In genomic region chr8:94543981-94544380, GRCm38 (mm10) we compare ENCODE assay signal across 18 mouse cellular contexts. TPM values are rescaled to one million over a fixed set of nuclear protein-coding genes. Genes with fewer than 3 reads are reported as not detected.
DNase-seq lines count a peak whose midpoint lies in the region; ATAC-seq and TF ChIP-seq lines count a peak whose summit lies in the region.
"Had no signal": no experiment of that assay in that cellular context is flagged by ENCODE, and none has a peak within 500 bp of the region (broad histone marks: within the 10 kb centered on the region; RNA-seq: fewer than 3 reads in every experiment).

No protein-coding gene starts in this region.

- H3K4me1 ChIP-seq in kidney, postnatal 0 days (replicated peaks; ENCODE audit: insufficient read depth, low read length) = no peaks in the 10 kb centered on the region
- H3K4me1 ChIP-seq in intestine, embryonic 15.5 days (replicated peaks) = no peaks in the 10 kb centered on the region
- H3K4me1 ChIP-seq in midbrain, embryonic 16.5 days (ENCODE audit: control insufficient read depth, insufficient read depth, low read length) = peaks cover 10% of the 10 kb centered on the region

- H3K4me2 ChIP-seq in kidney, postnatal 0 days (ENCODE audit: low read length) = no peak overlapping the region
- no peak overlapping the region for H3K4me2 ChIP-seq in intestine, embryonic 15.5 days (replicated peaks)
- H3K4me2 ChIP-seq in midbrain, embryonic 16.5 days (ENCODE audit: low read length) = no peak overlapping the region
- H3K4me2 ChIP-seq: forebrain, embryonic 12.5 days; heart, embryonic 12.5 days; hindbrain, embryonic 14.5 days had no signal

- H3K27me3 ChIP-seq in kidney, postnatal 0 days (ENCODE audit: insufficient read depth, low read length) = no peaks in the 10 kb centered on the region
- H3K27me3 ChIP-seq in intestine, embryonic 15.5 days (replicated peaks) = no peaks in the 10 kb centered on the region
- H3K27me3 ChIP-seq in midbrain, embryonic 16.5 days (ENCODE audit: control insufficient read depth, insufficient read depth, low read depth, low read length) = no peaks in the 10 kb centered on the region
- H3K27me3 ChIP-seq: forebrain, embryonic 12.5 days; heart, embryonic 12.5 days had no signal

- 0 out of 2 replicates have a peak, but pooled peaks have one; percentile 13 for ATAC-seq in kidney, postnatal 0 days (replicated peaks; ENCODE audit: low FRiP score, low read depth)
- ATAC-seq in common myeloid progenitor, adult 5-6 weeks (replicated peaks; ENCODE audit: low read depth, poor library complexity, severe bottlenecking) = peak; percentile 37
- peak; percentile 73 for ATAC-seq in granulocyte monocyte progenitor cell, adult 5-6 weeks (replicated peaks; ENCODE audit: poor library complexity, severe bottlenecking)
- peak; percentile 27; the same call in 1 of the 2 replicates for ATAC-seq in megakaryocyte, adult 5-6 weeks (ENCODE audit: poor library complexity, severe bottlenecking)
- ATAC-seq in intestine, embryonic 15.5 days = no peak
- no peak for ATAC-seq in midbrain, embryonic 16.5 days
- ATAC-seq: forebrain, postnatal 0 days had no signal

- TF ChIP-seq CTCF in kidney, postnatal 0 days (IDR thresholded peaks at IDR 0.05; ENCODE audit: low read depth) = no peak

- no peak overlapping the region for H3K4me3 ChIP-seq in kidney, postnatal 0 days (replicated peaks; ENCODE audit: low read depth, low read length)
- no peak overlapping the region for H3K4me3 ChIP-seq in intestine, embryonic 15.5 days (replicated peaks)
- no peak overlapping the region for H3K4me3 ChIP-seq in midbrain, embryonic 16.5 days (ENCODE audit: low read depth, low read length)
- H3K4me3 ChIP-seq: forebrain, embryonic 12.5 days; heart, embryonic 12.5 days; hindbrain, embryonic 10.5 days had no signal

- no peak for DNase-seq in kidney, postnatal 0 days (ENCODE audit: low spot score)
- no peak for DNase-seq in kidney, adult 11 months
- no peak for DNase-seq in neural tube, embryonic 10.5 days (ENCODE audit: extremely low spot score, low spot score)
- DNase-seq: adrenal gland, adult 8-10 months; adrenal gland, postnatal 36 days; cerebellum, adult 2 months; cerebellum, postnatal 10 days; forebrain, postnatal 0 days; gastrocnemius, postnatal 14 days had no signal

- H3K36me3 ChIP-seq in kidney, postnatal 0 days (ENCODE audit: insufficient read depth, low read length) = no peaks in the 10 kb centered on the region
- H3K36me3 ChIP-seq in intestine, embryonic 15.5 days = no peaks in the 10 kb centered on the region
- H3K36me3 ChIP-seq in midbrain, embryonic 16.5 days (ENCODE audit: control insufficient read depth, insufficient read depth, low read length) = no peaks in the 10 kb centered on the region
- H3K36me3 ChIP-seq: forebrain, embryonic 12.5 days; heart, embryonic 12.5 days; hindbrain, embryonic 10.5 days had no signal

- 54% methylated on average over 8 of the region's 8 CpGs for whole genome bisulfite sequencing in kidney, postnatal 0 days
- WGBS in intestine, embryonic 15.5 days = 49% methylated on average over 8 of the region's 8 CpGs
- 82% methylated on average over 8 of the region's 8 CpGs for WGBS in midbrain, embryonic 16.5 days

- no peak overlapping the region for H3K27ac ChIP-seq in kidney, postnatal 0 days
- H3K27ac ChIP-seq in intestine, embryonic 15.5 days = no peak overlapping the region
- H3K27ac ChIP-seq in midbrain, embryonic 16.5 days (ENCODE audit: low read length) = no peak overlapping the region
- H3K27ac ChIP-seq: forebrain, embryonic 12.5 days; hindbrain, embryonic 10.5 days; hindbrain, embryonic 14.5 days had no signal

- H3K9me3 ChIP-seq in kidney, postnatal 0 days (replicated peaks; ENCODE audit: low read length) = no peaks in the 10 kb centered on the region
- H3K9me3 ChIP-seq in intestine, embryonic 15.5 days = no peaks in the 10 kb centered on the region
- H3K9me3 ChIP-seq in midbrain, embryonic 16.5 days (replicated peaks; ENCODE audit: control insufficient read depth, low read length, poor library complexity, severe bottlenecking) = no peaks in the 10 kb centered on the region
- H3K9me3 ChIP-seq: forebrain, embryonic 12.5 days; heart, embryonic 12.5 days; hindbrain, embryonic 10.5 days had no signal

- H3K9ac ChIP-seq in kidney, postnatal 0 days (ENCODE audit: low read depth, low read length) = no peak overlapping the region
- H3K9ac ChIP-seq in intestine, embryonic 15.5 days = no peak overlapping the region
- H3K9ac ChIP-seq in midbrain, embryonic 16.5 days (ENCODE audit: low read depth, low read length) = no peak overlapping the region
- H3K9ac ChIP-seq: forebrain, embryonic 12.5 days; forebrain, postnatal 0 days; heart, embryonic 12.5 days; hindbrain, embryonic 14.5 days had no signal

RNA-seq across cellular contexts. Expression of gene Cpne2, which starts 11.2 kb away (rescaled TPM):
- polyA plus RNA-seq in kidney, postnatal 0 days (2015; fragmentation: Nextera tagmentation; extraction: Ambion mirVana) = 11.4 and 12.9 TPM in 2 replicates
- 78.1 and 88.0 TPM in 2 replicates for total RNA-seq in common myeloid progenitor, adult 5-6 weeks (2017)
- 106 and 114 TPM in 2 replicates for total RNA-seq in granulocyte monocyte progenitor cell, adult 5-6 weeks (2014; fragmentation: Nextera tagmentation)
- 53.9 and 56.5 TPM in 2 replicates for total RNA-seq in granulocyte monocyte progenitor cell, adult 5-6 weeks (2017)
- total RNA-seq in megakaryocyte, adult 5-6 weeks (2015) = 51.2 and 57.6 TPM in 2 replicates
- total RNA-seq in megakaryocyte, adult 5-6 weeks (2017) = 30.9 and 40.7 TPM in 2 replicates
- 7.4 and 8.4 TPM in 2 replicates for polyA plus RNA-seq in intestine, embryonic 15.5 days (2015; fragmentation: Nextera tagmentation; extraction: Ambion mirVana)
- polyA plus RNA-seq in midbrain, embryonic 16.5 days (2015; fragmentation: Nextera tagmentation; extraction: Ambion mirVana) = 25.0 and 26.2 TPM in 2 replicates

RNA-seq across cellular contexts. Expression of gene Rspry1, which starts 57.8 kb away (rescaled TPM):
- 31.0 and 33.1 TPM in 2 replicates for polyA plus RNA-seq in kidney, postnatal 0 days (2015; fragmentation: Nextera tagmentation; extraction: Ambion mirVana)
- total RNA-seq in common myeloid progenitor, adult 5-6 weeks (2017) = 37.1 and 42.9 TPM in 2 replicates
- 27.4 and 28.0 TPM in 2 replicates for total RNA-seq in granulocyte monocyte progenitor cell, adult 5-6 weeks (2014; fragmentation: Nextera tagmentation)
- 29.9 and 33.0 TPM in 2 replicates for total RNA-seq in granulocyte monocyte progenitor cell, adult 5-6 weeks (2017)
- 31.8 and 36.4 TPM in 2 replicates for total RNA-seq in megakaryocyte, adult 5-6 weeks (2015)
- total RNA-seq in megakaryocyte, adult 5-6 weeks (2017) = 34.2 and 35.3 TPM in 2 replicates
- 28.1 and 28.3 TPM in 2 replicates for polyA plus RNA-seq in intestine, embryonic 15.5 days (2015; fragmentation: Nextera tagmentation; extraction: Ambion mirVana)
- polyA plus RNA-seq in midbrain, embryonic 16.5 days (2015; fragmentation: Nextera tagmentation; extraction: Ambion mirVana) = 51.2 and 56.6 TPM in 2 replicates

RNA-seq across cellular contexts. Expression of gene Fam192a, which starts 57.8 kb away (rescaled TPM):
- polyA plus RNA-seq in kidney, postnatal 0 days (2015; fragmentation: Nextera tagmentation; extraction: Ambion mirVana) = 64.1 and 72.0 TPM in 2 replicates
- 104 and 157 TPM in 2 replicates for total RNA-seq in common myeloid progenitor, adult 5-6 weeks (2017)
- 30.4 and 64.9 TPM in 2 replicates for total RNA-seq in granulocyte monocyte progenitor cell, adult 5-6 weeks (2014; fragmentation: Nextera tagmentation)
- 84.6 and 99.4 TPM in 2 replicates for total RNA-seq in granulocyte monocyte progenitor cell, adult 5-6 weeks (2017)
- total RNA-seq in megakaryocyte, adult 5-6 weeks (2015) = 27.8 and 33.4 TPM in 2 replicates
- 93.2 and 103 TPM in 2 replicates for total RNA-seq in megakaryocyte, adult 5-6 weeks (2017)
- 57.9 and 62.2 TPM in 2 replicates for polyA plus RNA-seq in intestine, embryonic 15.5 days (2015; fragmentation: Nextera tagmentation; extraction: Ambion mirVana)
- 74.0 and 88.9 TPM in 2 replicates for polyA plus RNA-seq in midbrain, embryonic 16.5 days (2015; fragmentation: Nextera tagmentation; extraction: Ambion mirVana)

Comparison
In these comparisons a context has a peak if more than half of its experiments do, and no peak if none do; other contexts are left out.
1. ATAC-seq: peak in kidney, postnatal 0 days (single experiment), common myeloid progenitor, adult 5-6 weeks (single experiment), granulocyte monocyte progenitor cell, adult 5-6 weeks (single experiment) and megakaryocyte, adult 5-6 weeks (single experiment); none in intestine, embryonic 15.5 days (single experiment) and midbrain, embryonic 16.5 days (single experiment).